Mouse (Mus musculus): Measurements from ENCODE around the gene Faim. TPM values are rescaled to one million over a fixed set of nuclear protein-coding genes. Genes with fewer than 3 reads are reported as not detected.

Gene Faim
- 74.7 and 78.4 TPM in 2 replicates for polyA plus RNA-seq (2014; fragmentation: Nextera tagmentation; extraction: Ambion mirVana)

DNA sequence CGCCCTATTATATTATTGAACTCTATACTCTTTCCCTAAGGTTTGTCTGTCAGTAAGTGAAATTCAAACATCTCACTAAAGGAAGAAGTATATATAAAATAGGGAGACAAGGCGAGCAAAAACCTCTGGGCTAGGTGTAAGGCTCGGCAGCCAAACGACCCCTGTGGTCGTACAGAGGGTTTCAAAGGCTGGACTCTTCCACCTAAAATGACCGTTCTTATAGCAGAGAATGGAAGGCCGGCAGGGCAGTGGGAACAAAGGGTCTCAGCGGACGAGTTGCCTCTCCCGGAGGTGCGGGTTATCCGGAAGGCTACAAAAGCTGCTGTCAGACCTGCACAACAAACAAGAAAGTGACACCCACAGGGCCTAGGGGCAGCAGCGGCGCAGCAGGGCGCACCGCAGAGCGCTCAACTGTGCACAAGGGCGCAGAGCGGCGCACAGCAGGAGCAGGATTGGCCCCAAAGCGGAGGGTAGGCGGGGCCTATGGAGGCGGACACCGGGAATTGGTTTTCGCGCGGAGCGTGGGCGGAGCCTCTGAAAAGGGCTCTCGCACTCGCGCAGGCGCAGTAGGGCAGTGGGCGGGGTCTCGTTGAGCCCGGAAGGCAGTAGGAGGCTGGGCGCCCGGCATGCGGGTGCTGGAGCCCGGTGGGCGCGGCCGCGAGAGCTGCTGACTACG, at the start of gene Faim:
Faim (plus strand) TSS at position 574 of the 676 bp plus-strand sequence.
- DNase-seq (ENCODE audit: low spot score), result peak; percentile 100
- Histone ChIP-seq H3K4me1 (replicated peaks; ENCODE audit: control insufficient read depth, insufficient read depth, low read length) (peaks cover 4% of the 10 kb centered on the region; the same call in 1 of the 2 replicates), H3K36me3 (ENCODE audit: control insufficient read depth, insufficient read depth, low read length) (no peaks in the 10 kb centered on the region), H3K4me3 (ENCODE audit: low read depth, low read length) (peak within 1 kb of the TSS; percentile 55), H3K9me3 (ENCODE audit: control insufficient read depth, low read length) (no peaks in the 10 kb centered on the region), H3K27ac (ENCODE audit: low read depth, low read length) (no peak within 1 kb of the TSS), H3K9ac (ENCODE audit: low read length) (peak within 1 kb of the TSS; percentile 58), H3K4me2 (ENCODE audit: low read depth, low read length, severe bottlenecking) (peak within 1 kb of the TSS; percentile 83), H3K27me3 (ENCODE audit: control insufficient read depth, insufficient read depth, low read length) (no peaks in the 10 kb centered on the region; the same call in 1 of the 2 replicates)
- ATAC-seq (replicated peaks; ENCODE audit: low FRiP score), result peak; percentile 97
- 2% methylated on average over 45 of the region's 45 CpGs for WGBS

DNA sequence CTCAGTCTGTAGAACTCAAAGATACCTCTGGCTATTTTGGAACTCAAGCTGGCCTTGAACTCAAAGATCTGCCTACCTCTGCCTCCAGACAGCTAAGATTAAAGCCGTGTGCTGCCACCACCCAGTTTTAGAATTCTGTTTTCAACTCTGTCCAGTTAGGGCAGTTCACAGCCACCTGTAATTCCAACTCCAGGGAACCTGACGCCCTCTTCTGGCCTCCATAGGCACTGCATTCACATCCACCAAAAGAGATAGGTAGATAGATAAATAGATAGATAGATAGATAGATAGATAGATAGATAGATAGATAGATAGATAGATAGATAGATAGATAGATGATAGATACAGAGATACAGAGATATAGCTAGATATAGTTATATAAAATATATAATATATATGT, 46.9 kb upstream of the Faim start:
- 18% methylated on average over 2 of the region's 2 CpGs for WGBS
- H3K27me3 ChIP-seq (ENCODE audit: control insufficient read depth, insufficient read depth, low read length), result no peaks in the 10 kb centered on the region
- ATAC-seq (replicated peaks; ENCODE audit: low FRiP score), result no peak

DNA sequence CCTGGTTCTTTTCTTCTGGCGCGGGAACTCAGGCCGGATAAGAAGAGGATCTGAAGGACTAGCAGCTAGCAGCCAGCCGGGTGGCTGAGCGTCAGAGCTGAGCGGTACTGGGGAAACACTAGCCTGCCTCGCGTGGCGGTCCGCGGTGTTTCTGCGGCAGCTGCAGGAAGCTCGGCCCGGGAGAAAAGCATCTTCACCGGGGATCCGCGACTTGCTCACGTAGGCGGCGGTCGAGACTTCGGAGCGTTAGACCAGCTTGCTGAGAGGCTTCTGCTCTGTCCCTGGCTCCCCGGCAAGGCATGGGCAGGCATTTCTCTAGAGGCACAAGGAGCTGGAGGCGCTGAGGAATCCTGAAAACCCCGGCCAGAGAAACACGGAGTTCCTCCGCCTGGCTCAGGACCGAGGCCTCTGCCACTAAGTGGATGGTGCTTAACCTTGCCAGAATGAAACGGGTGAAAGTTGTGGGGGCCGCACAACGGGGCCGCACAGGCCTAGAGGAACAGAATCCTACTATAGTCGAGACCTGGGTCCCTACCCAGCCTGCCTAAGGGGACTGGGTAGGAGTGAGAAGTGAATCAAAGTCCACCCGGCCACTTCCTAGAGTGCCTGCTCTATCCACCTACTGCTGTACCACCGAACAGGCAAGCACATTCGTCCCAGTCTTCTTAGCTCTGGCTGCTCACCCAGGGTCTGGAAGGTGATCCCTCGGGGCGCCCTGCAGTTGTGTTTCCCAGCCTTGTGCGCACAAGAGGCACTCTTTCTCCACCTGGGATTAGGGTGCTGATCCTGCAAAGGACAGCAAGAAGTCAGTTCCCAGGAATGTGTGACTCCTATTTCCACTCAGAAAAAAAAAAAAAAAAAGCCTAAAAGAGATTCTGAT, 33.8 kb upstream of the Faim start:
- Histone ChIP-seq H3K9ac (ENCODE audit: low read length) (peak overlapping the region; percentile 27; the same call in 1 of the 2 replicates), H3K36me3 (ENCODE audit: control insufficient read depth, insufficient read depth, low read length) (no peaks in the 10 kb centered on the region), H3K27me3 (ENCODE audit: control insufficient read depth, insufficient read depth, low read length) (peaks cover 69% of the 10 kb centered on the region), H3K4me3 (ENCODE audit: low read depth, low read length) (peak overlapping the region; percentile 11), H3K4me2 (ENCODE audit: low read depth, low read length, severe bottlenecking) (peak overlapping the region; percentile 30; the same call in 1 of the 2 replicates), H3K27ac (ENCODE audit: low read depth, low read length) (no peak overlapping the region), H3K4me1 (replicated peaks; ENCODE audit: control insufficient read depth, insufficient read depth, low read length) (peaks cover 19% of the 10 kb centered on the region), H3K9me3 (ENCODE audit: control insufficient read depth, low read length) (no peaks in the 10 kb centered on the region)
- DNase-seq (ENCODE audit: low spot score) (peak; percentile 68), ATAC-seq (replicated peaks; ENCODE audit: low FRiP score) (no peak)
- under 1% methylated on average over 40 of the region's 40 CpGs for WGBS

More for the DNA sequence above, 46.9 kb upstream of the Faim start:
- Histone ChIP-seq H3K9me3 (ENCODE audit: control insufficient read depth, low read length) (no peaks in the 10 kb centered on the region), H3K36me3 (ENCODE audit: control insufficient read depth, insufficient read depth, low read length) (no peaks in the 10 kb centered on the region), H3K9ac (ENCODE audit: low read length) (no peak overlapping the region), H3K4me2 (ENCODE audit: low read depth, low read length, severe bottlenecking) (no peak overlapping the region), H3K4me3 (ENCODE audit: low read depth, low read length) (no peak overlapping the region), H3K27ac (ENCODE audit: low read depth, low read length) (no peak overlapping the region), H3K4me1 (replicated peaks; ENCODE audit: control insufficient read depth, insufficient read depth, low read length) (no peaks in the 10 kb centered on the region)
- DNase-seq (ENCODE audit: low spot score), result no peak

DNA sequence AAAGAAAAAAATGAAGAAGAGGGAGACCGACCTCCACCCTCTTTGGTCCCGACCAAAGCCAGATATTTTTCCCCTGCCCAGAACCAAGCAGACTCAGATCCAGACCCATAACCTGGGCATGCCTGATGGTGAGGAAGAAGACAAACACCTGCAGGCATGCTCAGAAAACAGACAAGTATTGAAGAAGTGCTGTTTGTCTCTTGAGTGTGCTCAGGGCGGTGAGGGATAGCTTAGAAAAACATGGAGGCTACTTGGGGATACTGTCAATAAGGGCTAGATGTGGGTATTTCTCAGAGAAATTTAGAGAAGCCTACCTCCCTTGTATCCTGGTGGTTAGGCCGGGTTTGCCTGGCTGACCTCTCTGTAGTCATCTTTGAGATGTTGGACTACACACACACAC, 32.9 kb upstream of the Faim start:
- H3K36me3 ChIP-seq (ENCODE audit: control insufficient read depth, insufficient read depth, low read length), result no peaks in the 10 kb centered on the region
- ATAC-seq (replicated peaks; ENCODE audit: low FRiP score), result no peak
- no peaks in the 10 kb centered on the region for H3K9me3 ChIP-seq (ENCODE audit: control insufficient read depth, low read length)
- 6% methylated on average over 4 of the region's 4 CpGs for WGBS
- no peak overlapping the region for H3K4me2 ChIP-seq (ENCODE audit: low read depth, low read length, severe bottlenecking)
- no peak for DNase-seq (ENCODE audit: low spot score)
- peaks cover 75% of the 10 kb centered on the region for H3K27me3 ChIP-seq (ENCODE audit: control insufficient read depth, insufficient read depth, low read length)
- H3K4me3 ChIP-seq (ENCODE audit: low read depth, low read length), result no peak overlapping the region
- H3K9ac ChIP-seq (ENCODE audit: low read length), result no peak overlapping the region
- H3K27ac ChIP-seq (ENCODE audit: low read depth, low read length), result no peak overlapping the region
- H3K4me1 ChIP-seq (replicated peaks; ENCODE audit: control insufficient read depth, insufficient read depth, low read length), result peaks cover 19% of the 10 kb centered on the region

DNA sequence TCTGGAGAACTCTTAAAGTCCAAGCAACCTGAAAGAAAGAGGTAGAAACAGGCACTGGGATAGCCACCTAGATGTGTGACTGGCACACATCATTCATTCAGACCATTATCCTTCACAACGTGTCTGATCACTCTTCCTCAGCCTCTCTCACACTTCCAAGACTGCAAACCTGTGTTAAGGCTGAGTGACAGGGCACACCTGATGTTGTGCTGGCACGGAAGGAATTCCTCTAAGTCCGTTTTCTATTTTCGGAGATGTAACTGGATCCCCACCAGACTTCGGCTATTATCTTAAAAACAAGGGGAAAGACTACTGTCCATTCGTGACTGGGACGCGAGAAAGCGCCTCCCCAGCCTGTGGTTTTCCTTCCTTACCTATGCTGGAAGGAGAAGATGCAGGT, 32.3 kb upstream of the Faim start:
- Histone ChIP-seq H3K9ac (ENCODE audit: low read length) (no peak overlapping the region), H3K4me3 (ENCODE audit: low read depth, low read length) (no peak overlapping the region), H3K4me2 (ENCODE audit: low read depth, low read length, severe bottlenecking) (no peak overlapping the region), H3K36me3 (ENCODE audit: control insufficient read depth, insufficient read depth, low read length) (no peaks in the 10 kb centered on the region), H3K4me1 (replicated peaks; ENCODE audit: control insufficient read depth, insufficient read depth, low read length) (peaks cover 19% of the 10 kb centered on the region), H3K9me3 (ENCODE audit: control insufficient read depth, low read length) (no peaks in the 10 kb centered on the region), H3K27ac (ENCODE audit: low read depth, low read length) (no peak overlapping the region), H3K27me3 (ENCODE audit: control insufficient read depth, insufficient read depth, low read length) (peaks cover 80% of the 10 kb centered on the region)
- WGBS, result 1% methylated on average over 9 of the region's 9 CpGs
- DNase-seq (ENCODE audit: low spot score) (no peak), ATAC-seq (replicated peaks; ENCODE audit: low FRiP score) (no peak)

DNA sequence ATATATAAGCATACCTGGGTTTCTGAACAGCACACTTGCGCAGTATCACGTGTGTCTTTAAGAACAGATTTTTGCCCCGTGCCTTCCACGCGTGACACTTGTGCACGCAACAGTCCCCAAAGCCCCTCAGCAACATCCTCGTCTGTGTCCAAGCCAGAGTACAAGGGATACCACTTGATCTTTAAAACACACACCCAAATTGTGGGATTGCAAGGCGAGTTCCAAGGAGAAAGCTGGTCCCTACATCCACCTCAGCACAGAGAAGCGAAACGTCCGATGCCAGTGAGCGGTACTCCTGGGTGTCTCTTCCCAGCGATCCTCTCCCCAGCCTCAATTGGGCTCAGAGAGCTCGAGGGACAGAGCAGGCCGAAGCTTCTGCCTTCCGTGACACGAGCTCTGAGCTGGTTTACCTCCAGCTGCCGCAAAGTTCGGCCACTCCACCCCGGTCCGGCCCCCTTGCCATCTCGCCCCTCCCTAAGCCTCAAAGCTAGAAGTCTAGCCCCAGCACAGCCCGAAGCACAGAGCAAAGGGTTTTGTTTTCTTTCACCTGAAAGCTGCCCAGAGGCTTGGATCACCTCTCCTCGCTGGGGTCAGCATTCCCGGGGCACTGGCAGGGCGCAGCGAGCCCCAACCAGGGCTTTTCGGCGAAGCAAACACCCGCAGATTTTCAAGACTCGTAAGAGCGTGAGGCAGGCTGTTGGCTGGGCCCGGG, 31.6 kb upstream of the Faim start:
- 2% methylated on average over 33 of the region's 33 CpGs for WGBS
- H3K4me1 ChIP-seq (replicated peaks; ENCODE audit: control insufficient read depth, insufficient read depth, low read length), result peaks cover 19% of the 10 kb centered on the region
- peaks cover 87% of the 10 kb centered on the region for H3K27me3 ChIP-seq (ENCODE audit: control insufficient read depth, insufficient read depth, low read length)
- peak overlapping the region; percentile 42 for H3K4me3 ChIP-seq (ENCODE audit: low read depth, low read length)
- DNase-seq (ENCODE audit: low spot score) (peak; percentile 65), ATAC-seq (replicated peaks; ENCODE audit: low FRiP score) (no peak)
- H3K36me3 ChIP-seq (ENCODE audit: control insufficient read depth, insufficient read depth, low read length), result no peaks in the 10 kb centered on the region
- peak overlapping the region; percentile 81 for H3K4me2 ChIP-seq (ENCODE audit: low read depth, low read length, severe bottlenecking)
- no peaks in the 10 kb centered on the region for H3K9me3 ChIP-seq (ENCODE audit: control insufficient read depth, low read length)
- no peak overlapping the region for H3K9ac ChIP-seq (ENCODE audit: low read length)
- H3K27ac ChIP-seq (ENCODE audit: low read depth, low read length), result no peak overlapping the region

DNA sequence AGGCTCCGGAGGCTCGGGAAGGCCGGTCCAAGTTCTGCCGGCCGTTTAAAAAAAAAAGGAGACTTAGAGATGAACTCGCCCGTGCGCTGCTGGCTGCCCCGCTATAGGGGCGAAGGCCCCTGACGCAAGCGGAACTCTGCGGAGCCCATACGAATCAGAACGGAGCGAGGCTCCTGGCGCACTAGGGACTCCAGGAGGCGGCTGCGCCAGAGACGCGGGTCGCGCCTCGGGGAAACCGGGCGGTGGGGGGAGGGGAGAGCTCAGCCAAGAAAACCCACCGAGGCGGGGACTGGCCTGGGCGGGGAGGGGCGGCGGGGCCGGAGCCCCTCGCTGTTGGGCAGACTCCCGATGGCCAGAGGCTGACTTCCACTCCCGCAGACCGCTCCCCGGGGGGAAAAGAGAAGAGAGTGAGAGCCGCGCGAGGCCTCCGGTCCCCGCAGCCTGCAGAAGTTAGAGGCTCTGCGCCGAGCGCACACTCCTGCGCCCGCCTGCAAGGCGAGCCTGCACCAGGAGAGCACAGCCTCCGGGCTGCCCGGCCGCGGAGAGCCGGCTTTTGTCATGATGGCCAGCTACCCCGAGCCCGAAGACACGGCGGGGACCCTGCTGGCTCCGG, 31.0 kb upstream of the Faim start, which contains the start of gene Foxl2:
Foxl2 (plus strand) TSS at position 186 of the 613 bp plus-strand sequence.
- Histone ChIP-seq H3K27ac (ENCODE audit: low read depth, low read length) (peak within 1 kb of the TSS; percentile 46; the same call in 1 of the 2 replicates), H3K27me3 (ENCODE audit: control insufficient read depth, insufficient read depth, low read length) (peaks cover 94% of the 10 kb centered on the region), H3K36me3 (ENCODE audit: control insufficient read depth, insufficient read depth, low read length) (no peaks in the 10 kb centered on the region), H3K4me3 (ENCODE audit: low read depth, low read length) (peak within 1 kb of the TSS; percentile 42), H3K9me3 (ENCODE audit: control insufficient read depth, low read length) (no peaks in the 10 kb centered on the region), H3K4me2 (ENCODE audit: low read depth, low read length, severe bottlenecking) (peak within 1 kb of the TSS; percentile 81), H3K9ac (ENCODE audit: low read length) (peak within 1 kb of the TSS; percentile 53), H3K4me1 (replicated peaks; ENCODE audit: control insufficient read depth, insufficient read depth, low read length) (peaks cover 19% of the 10 kb centered on the region)
- DNase-seq (ENCODE audit: low spot score) (peak; percentile 82), ATAC-seq (replicated peaks; ENCODE audit: low FRiP score) (peak; percentile 64)
- under 1% methylated on average over 55 of the region's 58 CpGs for WGBS

Measured in forebrain, embryonic 11.5 days (tissue).